Mouse (Mus musculus): ENCODE data around the gene Slc16a10. TPM values are rescaled to one million over a fixed set of nuclear protein-coding genes. Genes with fewer than 3 reads are reported as not detected.

Gene Slc16a10
- total and polyA plus RNA-seq, 3 experiments, result 4.1 to 10.4 (median 4.5) TPM

GRCm38 (mm10) chr10:40062812-40063211 is 79.2 kb downstream of the Slc16a10 start:
- TF ChIP-seq MXI1 (IDR thresholded peaks at IDR 0.05; ENCODE audit: low read depth, low read length) (no peak), MEF2A (IDR thresholded peaks at IDR 0.05; ENCODE audit: borderline replicate concordance, low read depth, low read length) (no peak), UBTF (IDR thresholded peaks at IDR 0.05; ENCODE audit: low read depth, low read length) (no peak), EP300 (IDR thresholded peaks at IDR 0.05; ENCODE audit: low read length) (no peak), MAFK (IDR thresholded peaks at IDR 0.05; ENCODE audit: insufficient replicate concordance, low read length) (no peak)
- H3K9me3 ChIP-seq (replicated peaks; ENCODE audit: low read length), result no peaks in the 10 kb centered on the region
- no peaks in the 10 kb centered on the region for H3K36me3 ChIP-seq (replicated peaks in 1 of 2; ENCODE audit: control insufficient read depth in 1 of 2, insufficient read depth in 1 of 2, low read length in 1 of 2)
- DNase-seq (ENCODE audit: extremely low read depth), result no peak
- no peaks in the 10 kb centered on the region for H3K4me1 ChIP-seq (ENCODE audit: control insufficient read depth in 1 of 2, insufficient read depth in 2 of 2)
- H3K9ac ChIP-seq (ENCODE audit: insufficient read depth, low read depth), result no peak overlapping the region
- in situ Hi-C loops (cut with MboI; ENCODE audit: low pct_ligation_motif_present, low pct_unique_long_range_greater_than_20kb, low sequenced_read_pairs), result no loop called here
- no peak overlapping the region for H3K27ac ChIP-seq (ENCODE audit: insufficient read depth, low read depth)
- dilution Hi-C loops (cut with MboI; ENCODE audit: extremely low pct_ligation_motif_present, extremely low pct_unique_long_range_greater_than_20kb, low sequenced_read_pairs), result no loop called here
- H3K4me2 ChIP-seq (ENCODE audit: insufficient read depth, low read depth, poor library complexity, severe bottlenecking), result no peak overlapping the region
- H3K4me3 ChIP-seq (replicated peaks in 1 of 3; ENCODE audit: low read depth in 2 of 3, low read length in 2 of 3, poor library complexity in 1 of 3), result no peak overlapping the region
- H3K27me3 ChIP-seq (replicated peaks), result no peaks in the 10 kb centered on the region
- H3K79me2 ChIP-seq (replicated peaks; ENCODE audit: control insufficient read depth, extremely low read depth, insufficient read depth, poor library complexity, severe bottlenecking), result no peaks in the 10 kb centered on the region

- H3K79me2 ChIP-seq (replicated peaks; ENCODE audit: control insufficient read depth, extremely low read depth, insufficient read depth, poor library complexity, severe bottlenecking), result no peaks in the 10 kb centered on the region
- no peaks in the 10 kb centered on the region for H3K4me1 ChIP-seq (ENCODE audit: control insufficient read depth in 1 of 2, insufficient read depth in 2 of 2)
- no peaks in the 10 kb centered on the region for H3K27me3 ChIP-seq (replicated peaks)
- no peaks in the 10 kb centered on the region for H3K9me3 ChIP-seq (replicated peaks; ENCODE audit: low read length)
- no peak for DNase-seq (ENCODE audit: extremely low read depth)
- no peak overlapping the region for H3K4me2 ChIP-seq (ENCODE audit: insufficient read depth, low read depth, poor library complexity, severe bottlenecking)
- H3K36me3 ChIP-seq (replicated peaks in 1 of 2; ENCODE audit: control insufficient read depth in 1 of 2, insufficient read depth in 1 of 2, low read length in 1 of 2), result no peaks in the 10 kb centered on the region
- dilution Hi-C loops (cut with MboI; ENCODE audit: extremely low pct_ligation_motif_present, extremely low pct_unique_long_range_greater_than_20kb, low sequenced_read_pairs), result no loop called here
- no peak overlapping the region for H3K27ac ChIP-seq (ENCODE audit: insufficient read depth, low read depth)
- no peak overlapping the region for H3K4me3 ChIP-seq (replicated peaks in 1 of 3; ENCODE audit: low read depth in 2 of 3, low read length in 2 of 3, poor library complexity in 1 of 3)
- no peak overlapping the region for H3K9ac ChIP-seq (ENCODE audit: insufficient read depth, low read depth)
- no peak for TF ChIP-seq ZMIZ1 (IDR thresholded peaks at IDR 0.05; ENCODE audit: low read depth, low read length)
- TF ChIP-seq MEF2A (IDR thresholded peaks at IDR 0.05; ENCODE audit: borderline replicate concordance, low read depth, low read length), result no peak
- in situ Hi-C loops (cut with MboI; ENCODE audit: low pct_ligation_motif_present, low pct_unique_long_range_greater_than_20kb, low sequenced_read_pairs), result no loop called here
Observed at GRCm38 (mm10) chr10:40061926-40062325, 80.1 kb downstream of the Slc16a10 start.

DNA sequence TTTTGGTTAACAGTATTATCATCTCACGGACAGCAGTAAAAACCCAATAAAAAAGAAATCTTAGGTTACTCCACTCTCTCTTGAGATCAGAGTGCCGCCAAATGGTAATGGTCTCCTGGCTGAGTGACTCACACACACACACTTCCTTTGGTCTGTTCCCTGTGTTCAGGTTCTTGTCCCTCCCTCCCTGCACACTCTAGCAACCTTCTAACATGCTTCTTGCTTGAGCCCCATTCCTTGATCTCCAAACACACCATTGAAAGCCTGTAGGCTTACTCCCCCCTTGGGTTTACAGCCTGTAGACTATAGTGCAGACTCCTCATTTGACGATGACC is 83.3 kb downstream of the Slc16a10 start:
- no peak for DNase-seq (ENCODE audit: extremely low read depth)
- in situ Hi-C loops (cut with MboI; ENCODE audit: low pct_ligation_motif_present, low pct_unique_long_range_greater_than_20kb, low sequenced_read_pairs) (loop anchor here (10.0 kb wide), 3 partner anchors 126 to 466 kb away; no protein-coding TSS in a partner anchor), dilution Hi-C loops (cut with MboI; ENCODE audit: extremely low pct_ligation_motif_present, extremely low pct_unique_long_range_greater_than_20kb, low sequenced_read_pairs) (no loop called here)
- H3K27me3 ChIP-seq (replicated peaks), result no peaks in the 10 kb centered on the region
- no peak overlapping the region for H3K27ac ChIP-seq (ENCODE audit: insufficient read depth, low read depth)
- H3K9me3 ChIP-seq (replicated peaks; ENCODE audit: low read length), result no peaks in the 10 kb centered on the region
- H3K9ac ChIP-seq (ENCODE audit: insufficient read depth, low read depth), result no peak overlapping the region
- no peaks in the 10 kb centered on the region for H3K36me3 ChIP-seq (replicated peaks in 1 of 2; ENCODE audit: control insufficient read depth in 1 of 2, insufficient read depth in 1 of 2, low read length in 1 of 2)
- no peak overlapping the region for H3K4me3 ChIP-seq (replicated peaks in 1 of 3; ENCODE audit: low read depth in 2 of 3, low read length in 2 of 3, poor library complexity in 1 of 3)
- no peaks in the 10 kb centered on the region for H3K4me1 ChIP-seq (ENCODE audit: control insufficient read depth in 1 of 2, insufficient read depth in 2 of 2)
- TF ChIP-seq CHD1 (IDR thresholded peaks at IDR 0.05; ENCODE audit: low read depth, low read length), result no peak
- no peak for TF ChIP-seq ELF1 (IDR thresholded peaks at IDR 0.05; ENCODE audit: low read depth, low read length)
- TF ChIP-seq ZKSCAN1 (IDR thresholded peaks at IDR 0.05; ENCODE audit: borderline replicate concordance, low read depth, low read length), result no peak
- H3K79me2 ChIP-seq (replicated peaks; ENCODE audit: control insufficient read depth, extremely low read depth, insufficient read depth, poor library complexity, severe bottlenecking), result no peaks in the 10 kb centered on the region
- no peak overlapping the region for H3K4me2 ChIP-seq (ENCODE audit: insufficient read depth, low read depth, poor library complexity, severe bottlenecking)

Measured in CH12.LX (cell line).